Mouse (Mus musculus): ENCODE data around the gene Mctp2.

- TF ChIP-seq GATA1 (IDR thresholded peaks at IDR 0.05; ENCODE audit: low read length) (no peak), TAL1 (IDR thresholded peaks at IDR 0.05; ENCODE audit: low read length) (no peak)
Measured at GRCm38 (mm10) chr7:72215563-72216215, 90.7 kb downstream of the Mctp2 start.
